ENCODE assay signal across 8 mouse cellular contexts in genomic region chr11:107509631-107510338, GRCm38 (mm10). TPM values are rescaled to one million over a fixed set of nuclear protein-coding genes. Genes with fewer than 3 reads are reported as not detected.
DNase-seq lines count a peak whose midpoint lies in the region; ATAC-seq and TF ChIP-seq lines count a peak whose summit lies in the region.

No protein-coding gene starts in this region.

- peak; percentile 58 for TF ChIP-seq CTCF in hindbrain, postnatal 0 days (IDR thresholded peaks at IDR 0.05; ENCODE audit: low read depth)

- H3K9ac ChIP-seq in hindbrain, postnatal 0 days (replicated peaks; ENCODE audit: low read length): no peak overlapping the region

- peak; percentile 80 for ATAC-seq in hindbrain, postnatal 0 days

- H3K27ac ChIP-seq in hindbrain, postnatal 0 days: no peak overlapping the region
- no peak overlapping the region for H3K27ac ChIP-seq in midbrain, embryonic 10.5 days (replicated peaks)

- H3K4me1 ChIP-seq in hindbrain, postnatal 0 days (ENCODE audit: insufficient read depth, low read length): no peaks in the 10 kb centered on the region
- H3K4me1 ChIP-seq in midbrain, embryonic 10.5 days: peaks cover 17% of the 10 kb centered on the region

- H3K4me2 ChIP-seq in hindbrain, postnatal 0 days (ENCODE audit: low read depth, low read length): peak overlapping the region; percentile 36

- H3K9me3 ChIP-seq in hindbrain, postnatal 0 days (ENCODE audit: low read length): no peaks in the 10 kb centered on the region
- H3K9me3 ChIP-seq in midbrain, embryonic 10.5 days (replicated peaks): no peaks in the 10 kb centered on the region

- peak; percentile 19 to 28 for DNase-seq in layer of hippocampus, postnatal 10 days (ENCODE audit: low spot score in 2 of 2)
- DNase-seq in layer of hippocampus, postnatal 36 days: no peak
- peak; percentile 41 for DNase-seq in embryo, embryonic 9.5 days (ENCODE audit: extremely low spot score)
- peak; percentile 73 for DNase-seq in hindbrain, postnatal 0 days (ENCODE audit: low spot score)
- DNase-seq in midbrain, embryonic 10.5 days (ENCODE audit: low spot score): peak; percentile 29
- no peak for DNase-seq in spleen, adult 12 weeks (ENCODE audit: low spot score)
- no peak for DNase-seq in cerebellum, adult 8-10 months
- no peak for DNase-seq in urinary bladder, postnatal 10 days (ENCODE audit: low spot score)

- H3K36me3 ChIP-seq in hindbrain, postnatal 0 days (ENCODE audit: insufficient read depth, low read length): no peaks in the 10 kb centered on the region
- H3K36me3 ChIP-seq in midbrain, embryonic 10.5 days: no peaks in the 10 kb centered on the region

- H3K4me3 ChIP-seq in hindbrain, postnatal 0 days (ENCODE audit: low read length): no peak overlapping the region
- no peak overlapping the region for H3K4me3 ChIP-seq in midbrain, embryonic 10.5 days

- WGBS in hindbrain, postnatal 0 days: 21% methylated on average over 11 of the region's 11 CpGs
- 23% methylated on average over 11 of the region's 11 CpGs for WGBS in midbrain, embryonic 10.5 days

- no peaks in the 10 kb centered on the region for H3K27me3 ChIP-seq in hindbrain, postnatal 0 days (ENCODE audit: insufficient read depth, low read length)
- H3K27me3 ChIP-seq in midbrain, embryonic 10.5 days (ENCODE audit: low read depth, poor library complexity, severe bottlenecking): peaks cover 8% of the 10 kb centered on the region; the same call in 1 of the 2 replicates

RNA-seq across cellular contexts. Expression of gene Psmd12, which starts 30.5 kb away (rescaled TPM):
- 10 to 100 TPM; 78.5 to 86.2 TPM for total RNA-seq in layer of hippocampus, postnatal 10 days (2021)
- 10 to 100 TPM; 67.9 to 70.2 TPM for total RNA-seq in layer of hippocampus, postnatal 36 days (2021)
- total RNA-seq in hindbrain, postnatal 0 days (2014; rRNA removed): 26.9 and 27.2 TPM in 2 replicates
- polyA plus RNA-seq in hindbrain, postnatal 0 days (2015; fragmentation: Nextera tagmentation; extraction: Ambion mirVana): 149 and 153 TPM in 2 replicates
- 221 and 237 TPM in 2 replicates for polyA plus RNA-seq in midbrain, embryonic 10.5 days (2016; fragmentation: Nextera tagmentation; extraction: Ambion mirVana)

RNA-seq across cellular contexts. Expression of gene Helz, which starts 37.9 kb away (rescaled TPM):
- total RNA-seq in layer of hippocampus, postnatal 10 days (2021): 10 to 100 TPM; 34.1 to 37.9 TPM
- total RNA-seq in layer of hippocampus, postnatal 36 days (2021): 10 to 100 TPM; 41.4 to 52.6 TPM
- total RNA-seq in hindbrain, postnatal 0 days (2014; rRNA removed): 12.8 and 18.3 TPM in 2 replicates
- polyA plus RNA-seq in hindbrain, postnatal 0 days (2015; fragmentation: Nextera tagmentation; extraction: Ambion mirVana): 8.4 and 9.3 TPM in 2 replicates
- polyA plus RNA-seq in midbrain, embryonic 10.5 days (2016; fragmentation: Nextera tagmentation; extraction: Ambion mirVana): 19.0 and 21.6 TPM in 2 replicates

RNA-seq across cellular contexts. Expression of gene Pitpnc1, which starts 39.3 kb away (rescaled TPM):
- 10 to 100 TPM; 60.3 to 65.2 TPM for total RNA-seq in layer of hippocampus, postnatal 10 days (2021)
- total RNA-seq in layer of hippocampus, postnatal 36 days (2021): 10 to 100 TPM; 48.9 to 53.6 TPM
- 41.0 and 42.2 TPM in 2 replicates for total RNA-seq in hindbrain, postnatal 0 days (2014; rRNA removed)
- 43.6 and 44.8 TPM in 2 replicates for polyA plus RNA-seq in hindbrain, postnatal 0 days (2015; fragmentation: Nextera tagmentation; extraction: Ambion mirVana)
- 20.4 and 26.1 TPM in 2 replicates for polyA plus RNA-seq in midbrain, embryonic 10.5 days (2016; fragmentation: Nextera tagmentation; extraction: Ambion mirVana)

Comparison
In these comparisons a context has a peak if more than half of its experiments do, and no peak if none do; other contexts are left out.
1. DNase-seq: peak in layer of hippocampus, postnatal 10 days (2 of 2), embryo, embryonic 9.5 days (single experiment), hindbrain, postnatal 0 days (single experiment) and midbrain, embryonic 10.5 days (single experiment); none in layer of hippocampus, postnatal 36 days (0 of 2), spleen, adult 12 weeks (single experiment), cerebellum, adult 8-10 months (single experiment) and urinary bladder, postnatal 10 days (single experiment).